Mouse (Mus musculus): Measurements from ENCODE around the gene St6galnac3. TPM values are rescaled to one million over a fixed set of nuclear protein-coding genes. Genes with fewer than 3 reads are reported as not detected.

The St6galnac3 gene
- polyA plus RNA-seq, 2 experiments, result 20.7 to 36.0 TPM

DNA sequence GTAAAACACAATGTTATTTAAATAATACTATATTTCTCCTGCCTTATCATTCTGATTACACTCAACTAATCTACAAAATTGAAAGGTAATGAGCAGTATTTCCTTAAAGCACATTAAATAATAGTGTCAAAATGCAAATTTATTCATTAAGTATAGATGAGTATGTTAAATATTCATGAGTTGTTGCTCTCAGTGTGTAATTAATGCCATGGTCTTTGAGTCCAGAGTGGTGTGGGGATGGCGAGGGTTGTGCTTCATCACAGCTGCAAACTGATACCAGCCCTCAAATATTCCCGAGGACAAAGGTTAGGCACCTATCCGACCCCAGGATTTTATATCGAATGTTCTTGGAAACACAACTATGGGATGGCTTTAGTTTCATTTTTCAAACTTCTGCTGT, 548.2 kb downstream of the St6galnac3 start:
- Histone ChIP-seq H3K36me3 (ENCODE audit: control insufficient read depth, insufficient read depth, low read length) (no peaks in the 10 kb centered on the region), H3K4me3 (replicated peaks; ENCODE audit: low read length) (no peak overlapping the region), H3K9ac (ENCODE audit: low read depth, low read length, severe bottlenecking) (no peak overlapping the region), H3K4me2 (replicated peaks; ENCODE audit: low read depth, low read length, severe bottlenecking) (no peak overlapping the region), H3K27me3 (ENCODE audit: control insufficient read depth, insufficient read depth, low read length) (no peaks in the 10 kb centered on the region), H3K9me3 (ENCODE audit: control insufficient read depth, low read length) (no peaks in the 10 kb centered on the region), H3K27ac (replicated peaks; ENCODE audit: low read depth, low read length) (no peak overlapping the region), H3K4me1 (ENCODE audit: control insufficient read depth, insufficient read depth, low read length) (no peaks in the 10 kb centered on the region)
- TF ChIP-seq POLR2A (IDR thresholded peaks at IDR 0.05; ENCODE audit: borderline replicate concordance, extremely low read depth, insufficient read depth, insufficient read length), result no peak
- ATAC-seq (ENCODE audit: low FRiP score, low read depth) (no peak), DNase-seq (ENCODE audit: low spot score) (no peak)
- 74% methylated on average over 4 of the region's 4 CpGs for WGBS

DNA sequence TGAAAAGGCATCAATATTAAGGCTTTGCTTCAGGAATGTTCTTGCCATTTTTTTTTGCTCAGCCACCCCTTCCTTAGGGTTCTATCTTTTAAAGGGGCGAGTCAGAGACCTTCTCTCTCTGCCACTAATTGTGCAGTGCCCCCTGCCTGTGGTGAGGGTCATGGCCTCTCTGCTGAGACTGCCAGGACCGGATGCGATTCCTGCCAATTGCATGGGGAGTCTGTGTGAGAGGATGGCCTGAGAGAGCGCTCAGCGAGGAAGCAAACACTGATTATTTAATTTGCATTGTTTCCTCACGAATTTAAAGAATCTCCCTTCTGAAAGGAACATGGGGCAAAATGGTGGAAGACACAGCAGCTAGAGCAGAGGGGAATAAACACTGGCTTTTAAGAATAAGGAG, 548.6 kb downstream of the St6galnac3 start:
- Histone ChIP-seq H3K4me2 (replicated peaks; ENCODE audit: low read depth, low read length, severe bottlenecking) (no peak overlapping the region), H3K27ac (replicated peaks; ENCODE audit: low read depth, low read length) (no peak overlapping the region), H3K9ac (ENCODE audit: low read depth, low read length, severe bottlenecking) (no peak overlapping the region), H3K4me1 (ENCODE audit: control insufficient read depth, insufficient read depth, low read length) (no peaks in the 10 kb centered on the region), H3K9me3 (ENCODE audit: control insufficient read depth, low read length) (no peaks in the 10 kb centered on the region), H3K36me3 (ENCODE audit: control insufficient read depth, insufficient read depth, low read length) (no peaks in the 10 kb centered on the region), H3K4me3 (replicated peaks; ENCODE audit: low read length) (no peak overlapping the region), H3K27me3 (ENCODE audit: control insufficient read depth, insufficient read depth, low read length) (no peaks in the 10 kb centered on the region)
- no peak for TF ChIP-seq POLR2A (IDR thresholded peaks at IDR 0.05; ENCODE audit: borderline replicate concordance, extremely low read depth, insufficient read depth, insufficient read length)
- 59% methylated on average over 6 of the region's 6 CpGs for WGBS
- DNase-seq (ENCODE audit: low spot score) (no peak), ATAC-seq (ENCODE audit: low FRiP score, low read depth) (no peak)

DNA sequence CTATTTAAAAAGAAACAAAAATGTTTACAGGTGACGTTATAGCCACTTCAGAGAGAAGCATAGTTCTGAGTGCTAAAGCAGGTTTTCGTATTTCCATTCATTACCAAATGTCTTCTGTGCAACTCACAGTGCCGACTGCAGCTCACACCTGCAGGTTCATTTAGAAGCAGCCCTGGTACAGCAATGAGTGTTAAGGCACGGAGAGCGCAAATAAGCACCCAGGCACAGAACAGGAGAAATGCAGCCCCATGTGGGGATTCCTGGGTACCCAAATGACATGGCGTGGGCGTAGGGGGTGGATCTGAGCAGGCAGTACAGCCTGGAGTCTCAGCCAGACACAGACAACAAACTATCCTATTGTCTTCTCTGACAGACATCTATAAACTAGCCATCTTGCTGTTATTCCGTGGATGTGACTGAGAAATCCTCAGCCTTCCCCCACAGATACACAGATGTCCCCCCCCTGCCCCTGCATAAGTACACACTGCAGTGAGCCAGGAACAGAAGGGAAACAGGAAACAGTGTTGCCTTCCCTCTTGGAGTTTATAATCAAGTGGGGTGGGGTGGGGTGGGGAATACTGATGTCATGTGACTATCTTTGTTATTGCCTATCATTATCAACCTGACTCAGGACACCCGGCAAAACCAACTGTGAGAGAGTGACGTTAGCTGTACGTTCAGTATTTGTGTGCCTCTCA, 550.5 kb downstream of the St6galnac3 start:
- ATAC-seq (ENCODE audit: low FRiP score, low read depth), result no peak
- DNase-seq (ENCODE audit: low spot score), result no peak

DNA sequence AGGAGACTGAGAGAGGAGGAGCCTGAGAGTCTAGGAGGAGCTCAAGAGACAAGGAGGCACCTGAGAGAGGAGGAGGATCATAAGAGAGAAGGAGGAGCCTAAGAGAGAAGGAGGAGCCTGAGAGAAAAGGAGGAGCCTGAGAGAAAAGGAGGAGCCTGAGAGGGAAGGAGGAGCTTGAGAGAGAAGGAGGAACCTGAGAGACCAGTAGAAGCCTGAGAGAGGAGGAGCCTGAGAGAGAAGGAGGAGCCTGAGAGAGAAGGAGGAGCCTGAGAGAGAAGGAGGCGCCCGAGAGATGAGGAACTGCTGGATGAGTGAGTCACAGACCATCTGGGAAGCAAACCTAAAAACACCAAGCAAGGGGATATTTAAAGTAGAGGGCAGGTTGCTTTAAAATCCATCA, 551.4 kb downstream of the St6galnac3 start:
- no peaks in the 10 kb centered on the region for H3K36me3 ChIP-seq (ENCODE audit: control insufficient read depth, insufficient read depth, low read length)
- H3K9ac ChIP-seq (ENCODE audit: low read depth, low read length, severe bottlenecking), result no peak overlapping the region
- no peak for TF ChIP-seq POLR2A (IDR thresholded peaks at IDR 0.05; ENCODE audit: borderline replicate concordance, extremely low read depth, insufficient read depth, insufficient read length)
- no peak overlapping the region for H3K4me3 ChIP-seq (replicated peaks; ENCODE audit: low read length)
- no peak overlapping the region for H3K27ac ChIP-seq (replicated peaks; ENCODE audit: low read depth, low read length)
- no peaks in the 10 kb centered on the region for H3K9me3 ChIP-seq (ENCODE audit: control insufficient read depth, low read length)
- H3K27me3 ChIP-seq (ENCODE audit: control insufficient read depth, insufficient read depth, low read length), result no peaks in the 10 kb centered on the region
- no peak overlapping the region for H3K4me2 ChIP-seq (replicated peaks; ENCODE audit: low read depth, low read length, severe bottlenecking)
- no peaks in the 10 kb centered on the region for H3K4me1 ChIP-seq (ENCODE audit: control insufficient read depth, insufficient read depth, low read length)
- DNase-seq (ENCODE audit: low spot score) (no peak), ATAC-seq (ENCODE audit: low FRiP score, low read depth) (no peak)
- WGBS, result 91% methylated on average over 2 of the region's 2 CpGs

More for the DNA sequence above, 550.5 kb downstream of the St6galnac3 start:
- TF ChIP-seq POLR2A (IDR thresholded peaks at IDR 0.05; ENCODE audit: borderline replicate concordance, extremely low read depth, insufficient read depth, insufficient read length), result no peak
- Histone ChIP-seq H3K27me3 (ENCODE audit: control insufficient read depth, insufficient read depth, low read length) (no peaks in the 10 kb centered on the region), H3K4me3 (replicated peaks; ENCODE audit: low read length) (no peak overlapping the region), H3K4me2 (replicated peaks; ENCODE audit: low read depth, low read length, severe bottlenecking) (no peak overlapping the region), H3K27ac (replicated peaks; ENCODE audit: low read depth, low read length) (no peak overlapping the region), H3K4me1 (ENCODE audit: control insufficient read depth, insufficient read depth, low read length) (no peaks in the 10 kb centered on the region), H3K9ac (ENCODE audit: low read depth, low read length, severe bottlenecking) (no peak overlapping the region), H3K36me3 (ENCODE audit: control insufficient read depth, insufficient read depth, low read length) (no peaks in the 10 kb centered on the region), H3K9me3 (ENCODE audit: control insufficient read depth, low read length) (no peaks in the 10 kb centered on the region)
- 84% methylated on average over 11 of the region's 11 CpGs for WGBS

DNA sequence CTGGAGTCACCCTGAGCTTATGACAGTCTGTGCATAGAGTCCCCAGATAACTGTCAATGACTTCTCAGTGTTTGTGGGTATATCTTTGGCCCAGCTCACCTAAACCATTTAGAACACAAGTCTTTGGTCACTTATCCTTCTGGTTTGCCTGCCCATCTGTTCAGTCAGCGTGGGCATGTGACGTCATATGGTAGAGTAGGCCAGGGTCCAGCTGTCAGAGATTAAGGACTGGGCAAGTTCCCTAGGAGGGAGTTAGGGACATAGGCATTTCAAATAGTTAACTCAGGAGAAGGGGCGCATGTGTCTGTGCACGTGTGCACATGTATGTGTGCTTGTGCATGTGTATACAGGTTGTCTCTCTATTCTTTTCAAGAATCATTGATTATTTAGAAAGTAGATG, 554.8 kb downstream of the St6galnac3 start:
- Histone ChIP-seq H3K27ac (replicated peaks; ENCODE audit: low read depth, low read length) (no peak overlapping the region), H3K4me2 (replicated peaks; ENCODE audit: low read depth, low read length, severe bottlenecking) (no peak overlapping the region), H3K27me3 (ENCODE audit: control insufficient read depth, insufficient read depth, low read length) (no peaks in the 10 kb centered on the region), H3K4me3 (replicated peaks; ENCODE audit: low read length) (no peak overlapping the region), H3K9ac (ENCODE audit: low read depth, low read length, severe bottlenecking) (no peak overlapping the region), H3K4me1 (ENCODE audit: control insufficient read depth, insufficient read depth, low read length) (no peaks in the 10 kb centered on the region), H3K36me3 (ENCODE audit: control insufficient read depth, insufficient read depth, low read length) (no peaks in the 10 kb centered on the region), H3K9me3 (ENCODE audit: control insufficient read depth, low read length) (no peaks in the 10 kb centered on the region)
- DNase-seq (ENCODE audit: low spot score) (no peak), ATAC-seq (ENCODE audit: low FRiP score, low read depth) (no peak)
- WGBS, result 87% methylated on average over 4 of the region's 4 CpGs
- TF ChIP-seq POLR2A (IDR thresholded peaks at IDR 0.05; ENCODE audit: borderline replicate concordance, extremely low read depth, insufficient read depth, insufficient read length), result no peak

Measured in limb, embryonic 14.5 days (tissue).